Mouse (Mus musculus) Patski (cell line): ENCODE data around the gene Prpf38b. TPM values are rescaled to one million over a fixed set of nuclear protein-coding genes. Genes with fewer than 3 reads are reported as not detected.

ENCODE experiments used
- ATAC-seq: fragments of 100-300 bp; one replicate; pipeline ENCODE4 v1.8.0; 2021
- CTCF ChIA-PET: fragments of 350-600 bp; sonication (Branson Sonifier 250); formaldehyde crosslinking; loops from one replicate; lab custom pipeline; 2022; ENCODE audit warnings: inconsistent platforms; lab: Charles Lee
- POLR2A ChIA-PET: fragments of 350-600 bp; sonication (Branson Sonifier 250); formaldehyde crosslinking; loops from one replicate; lab custom pipeline; 2022; ENCODE audit warnings: antibody characterized with exemption, inconsistent platforms; lab: Charles Lee
- DNase-seq: peaks from one replicate; pipeline ENCODE4 v3.0.0-alpha.2; 2011; ENCODE audit warnings: low read depth, low spot score
- H3K27me3 ChIP-seq: fragments of 371-371 bp; one replicate; pipeline ENCODE4 v1.5.1; 2021
- CTCF ChIP-seq: fragments of 100-300 bp; IDR thresholded peaks from one replicate; pipeline ENCODE4 v1.5.1; 2021
- in situ Hi-C: fragments of 300-500 bp; cut with MboI; formaldehyde crosslinking; loops from 3 replicates; pipeline ENCODE4 v1.11.1; 2018; ENCODE audit warnings: low pct_unique_long_range_greater_than_20kb, mixed read lengths
- polyA plus RNA-seq: library from polyadenylated mRNA; unstranded; gene quantifications from one replicate; pipeline ENCODE4 v1.2.3, GENCODE M21; 2021

Gene Prpf38b
- polyA plus RNA-seq, 1 experiment from 2014 or later = 115 TPM

DNA sequence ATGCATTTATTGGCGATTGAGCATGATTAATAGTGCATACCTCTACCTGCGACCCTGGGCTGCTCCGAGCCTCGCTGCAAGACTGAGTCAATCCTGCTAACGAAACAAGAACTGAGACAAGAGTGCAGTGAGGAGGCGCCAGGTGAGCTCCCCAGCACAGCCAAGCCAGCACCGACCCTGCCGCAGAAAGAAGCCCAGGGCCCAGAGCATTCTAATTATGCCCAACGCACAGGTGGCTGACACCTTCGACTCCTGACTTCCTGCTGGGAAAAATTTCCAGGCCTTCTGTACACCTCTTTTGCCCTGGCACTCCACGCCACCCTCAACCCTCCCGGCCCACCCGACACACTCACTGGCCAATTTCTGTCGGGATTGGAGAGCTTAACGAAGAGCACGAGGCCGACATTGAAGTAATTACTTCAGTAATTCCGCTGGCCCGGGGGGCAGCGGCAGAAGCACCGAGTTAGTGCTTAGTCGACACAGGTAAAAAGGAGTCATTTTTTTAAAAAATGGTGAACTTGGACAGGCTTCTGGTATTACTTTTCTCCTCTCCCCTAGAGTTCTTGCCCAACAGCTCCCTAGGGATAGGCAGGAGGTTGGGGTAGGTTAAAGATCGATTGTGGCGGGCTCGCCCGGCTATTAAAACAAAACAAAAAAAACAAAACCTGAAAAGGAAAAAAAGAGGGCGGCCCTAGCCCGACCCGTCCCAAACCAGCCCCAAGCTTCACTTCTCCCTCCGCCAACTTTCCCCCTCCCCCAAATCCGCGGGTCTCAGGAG is 1.0 kb downstream of the Prpf38b start:
- CTCF ChIA-PET = interaction anchor here (0.7 to 3.3 kb wide), 13 partner anchors 8 to 152 kb away, joined by 3 to 12 read pairs (median 3); partner anchors contain the start of genes Fam102b and Stxbp3
- no peak for DNase-seq
- in situ Hi-C loops = no loop called here

GRCm38 (mm10) chr3:108902934-108903333 is 8.6 kb downstream of the Prpf38b start:
- ATAC-seq (no peak), DNase-seq (no peak)
- ChIA-PET CTCF (interaction anchor here (1.0 to 1.4 kb wide), 3 partner anchors 9 to 65 kb away, joined by 3 to 5 read pairs (median 3); partner anchors contain the start of gene Stxbp3), POLR2A (interaction anchor here (0.7 to 1.3 kb wide), 3 partner anchors 106 to 248 kb away, joined by 3 to 4 read pairs (median 4); no protein-coding TSS in a partner anchor)
- no peak for TF ChIP-seq CTCF
- H3K27me3 ChIP-seq = no peaks in the 10 kb centered on the region
- in situ Hi-C loops = loop anchor here (5.0 kb wide), 2 partner anchors 51 to 196 kb away; no protein-coding TSS in a partner anchor

More for the DNA sequence above, 1.0 kb downstream of the Prpf38b start:
- POLR2A ChIA-PET = interaction anchor here (0.5 to 2.1 kb wide), 6 partner anchors 52 to 117 kb away, joined by 4 to 13 read pairs (median 6); partner anchors contain the start of genes Fam102b and Stxbp3
- TF ChIP-seq CTCF = no peak
- no peaks in the 10 kb centered on the region for H3K27me3 ChIP-seq
- no peak for ATAC-seq

DNA sequence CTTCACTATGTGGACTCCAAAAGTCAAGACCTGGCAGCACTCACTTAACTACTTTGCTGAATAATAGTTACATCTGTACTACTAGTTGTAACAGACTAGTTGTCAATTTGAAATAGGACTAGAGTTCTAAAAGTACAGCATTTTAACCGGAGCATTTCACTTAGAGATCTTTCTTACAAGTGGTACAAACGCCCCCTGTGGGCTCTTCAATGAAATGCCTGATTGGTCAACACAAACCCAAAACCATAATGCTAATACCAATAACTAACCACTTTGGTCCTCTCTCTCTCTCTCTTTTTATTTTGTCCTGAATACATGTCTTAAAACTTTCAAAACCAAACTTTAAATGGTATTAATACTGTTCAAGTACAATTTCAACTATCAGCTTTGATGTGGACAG is 9.5 kb downstream of the Prpf38b start:
- DNase-seq = no peak
- in situ Hi-C loops = loop anchor here (5.0 kb wide), 2 partner anchors 50 to 195 kb away; no protein-coding TSS in a partner anchor

GRCm38 (mm10) chr3:108900681-108901080 is 10.8 kb downstream of the Prpf38b start:
- ATAC-seq (no peak), DNase-seq (no peak)
- H3K27me3 ChIP-seq = no peaks in the 10 kb centered on the region
- TF ChIP-seq CTCF = no peak
- POLR2A ChIA-PET = no interaction called here
- in situ Hi-C loops = loop anchor here (5.0 kb wide), 2 partner anchors 48 to 193 kb away; no protein-coding TSS in a partner anchor
- CTCF ChIA-PET = interaction anchor here (1.5 kb wide), 1 partner anchor 19 kb away, joined by 3 read pairs; no protein-coding TSS in a partner anchor

More for the DNA sequence above, 9.5 kb downstream of the Prpf38b start:
- TF ChIP-seq CTCF = no peak
- ChIA-PET CTCF (interaction anchor here (1.2 to 1.4 kb wide), 2 partner anchors 8 to 62 kb away, joined by 3 to 5 read pairs; partner anchors contain the start of gene Stxbp3), POLR2A (no interaction called here)
- H3K27me3 ChIP-seq = no peaks in the 10 kb centered on the region
- no peak for ATAC-seq

DNA sequence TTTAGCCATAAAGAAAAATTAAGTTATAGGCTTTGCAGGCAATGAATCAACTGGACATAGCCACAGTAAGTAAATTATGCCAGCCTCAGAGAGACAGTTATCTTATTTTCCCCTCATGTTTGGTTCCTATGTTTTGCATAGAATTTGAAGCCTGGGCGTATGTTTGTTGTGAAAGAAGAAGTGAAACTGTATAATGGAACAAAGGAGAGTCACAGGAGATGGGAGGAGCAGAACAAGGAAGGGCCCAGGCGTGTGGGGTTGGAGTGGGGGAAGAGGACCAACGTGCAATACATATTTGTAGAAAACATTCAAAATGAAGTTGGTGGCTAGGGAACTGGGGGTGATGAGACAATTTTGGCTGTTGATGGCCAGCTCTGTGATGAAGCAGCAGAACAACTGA is 11.4 kb downstream of the Prpf38b start:
- ATAC-seq (no peak), DNase-seq (no peak)
- ChIA-PET POLR2A (no interaction called here), CTCF (interaction anchor here (1.5 kb wide), 1 partner anchor 19 kb away, joined by 3 read pairs; no protein-coding TSS in a partner anchor)
- in situ Hi-C loops = loop anchor here (5.0 kb wide), 2 partner anchors 48 to 193 kb away; no protein-coding TSS in a partner anchor
- no peaks in the 10 kb centered on the region for H3K27me3 ChIP-seq
- no peak for TF ChIP-seq CTCF

DNA sequence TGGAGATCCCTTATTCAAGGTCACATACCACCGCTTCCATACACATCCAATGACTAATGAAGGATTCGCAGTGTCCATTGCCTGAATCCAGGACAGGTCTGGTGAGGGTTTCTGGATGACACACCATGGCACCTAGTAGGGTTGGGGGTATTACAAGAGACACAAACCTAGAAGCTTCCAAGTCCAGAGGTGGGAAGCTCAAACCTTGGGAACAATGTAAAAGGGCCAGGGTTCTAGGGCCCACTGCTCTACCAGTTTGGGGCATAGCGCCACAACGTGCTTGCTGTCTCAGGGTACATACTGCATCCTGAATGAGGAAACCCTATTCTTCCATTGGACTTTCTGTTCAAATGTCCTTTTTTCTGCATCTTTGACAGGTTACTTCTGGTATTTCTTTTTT is 12.9 kb downstream of the Prpf38b start:
- ATAC-seq = no peak
- in situ Hi-C loops = no loop called here

GRCm38 (mm10) chr3:108892914-108893313 is 18.6 kb downstream of the Prpf38b start:
- POLR2A ChIA-PET = no interaction called here
- DNase-seq (no peak), ATAC-seq (no peak)
- CTCF ChIA-PET = interaction anchor here (1.3 to 2.2 kb wide), 2 partner anchors 10 kb away, joined by 3 to 7 read pairs; no protein-coding TSS in a partner anchor
- TF ChIP-seq CTCF = no peak
- in situ Hi-C loops = no loop called here
- no peaks in the 10 kb centered on the region for H3K27me3 ChIP-seq

More for the DNA sequence above, 12.9 kb downstream of the Prpf38b start:
- TF ChIP-seq CTCF = no peak
- no peak for DNase-seq
- H3K27me3 ChIP-seq = no peaks in the 10 kb centered on the region
- ChIA-PET CTCF (interaction anchor here (1.1 to 1.3 kb wide), 2 partner anchors 8 to 15 kb away, joined by 3 to 4 read pairs; no protein-coding TSS in a partner anchor), POLR2A (interaction anchor here (0.7 kb wide), 1 partner anchor 34 kb away, joined by 4 read pairs; no protein-coding TSS in a partner anchor)

DNA sequence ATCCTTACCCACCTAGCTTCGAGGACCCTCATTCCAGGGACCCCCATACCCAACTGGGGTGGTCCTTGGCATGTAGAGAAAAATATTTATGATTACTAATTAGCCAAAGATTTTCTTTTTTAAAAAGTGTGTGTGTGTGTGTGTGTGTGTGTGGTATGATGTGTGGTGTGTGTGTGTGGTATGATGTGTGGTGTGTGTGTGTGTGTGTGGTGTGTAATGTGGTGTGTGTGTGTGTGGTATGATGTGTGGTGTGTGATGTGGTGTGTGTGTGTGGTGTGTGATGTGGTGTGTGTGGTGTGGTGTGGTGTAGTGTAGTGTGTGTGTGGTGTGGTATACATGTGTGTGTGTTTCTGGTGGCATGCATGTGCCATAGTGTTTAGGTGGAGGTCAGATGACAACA is 19.4 kb downstream of the Prpf38b start:
- ChIA-PET CTCF (no interaction called here), POLR2A (no interaction called here)
- in situ Hi-C loops = no loop called here
- no peak for ATAC-seq
- TF ChIP-seq CTCF = no peak
- no peaks in the 10 kb centered on the region for H3K27me3 ChIP-seq
- DNase-seq = no peak

DNA sequence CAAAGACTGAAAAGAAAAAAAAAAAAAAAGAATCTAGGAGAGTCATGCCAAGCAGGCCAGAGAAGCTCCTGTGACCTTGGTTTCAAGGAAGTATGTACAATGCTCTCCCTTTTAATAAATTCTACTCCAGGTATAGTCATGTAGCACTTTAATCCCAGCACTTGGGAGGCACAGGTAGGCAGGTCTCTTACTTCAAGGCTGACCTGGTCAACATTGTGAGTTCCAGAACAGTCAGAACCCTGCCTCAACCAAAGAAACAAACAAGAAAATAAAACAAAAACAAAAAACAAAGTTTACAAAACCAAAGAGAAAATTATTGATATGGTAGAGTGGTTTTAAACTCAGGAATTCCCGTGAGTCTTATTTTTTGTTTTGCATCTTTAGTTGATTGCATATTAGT is 21.6 kb downstream of the Prpf38b start, which contains the start of gene Fndc7:
Fndc7 (minus strand) TSS at position 101 of the 400 bp plus-strand sequence.
- no peak for ATAC-seq

GRCm38 (mm10) chr3:108887618-108887975 is 23.9 kb downstream of the Prpf38b start:
- ChIA-PET POLR2A (no interaction called here), CTCF (interaction anchor here (2.1 kb wide), 1 partner anchor 28 kb away, joined by 5 read pairs; no protein-coding TSS in a partner anchor)
- ATAC-seq (no peak), DNase-seq (no peak)
- in situ Hi-C loops = no loop called here
- no peak for TF ChIP-seq CTCF
- H3K27me3 ChIP-seq = no peaks in the 10 kb centered on the region

More for the DNA sequence above, 21.6 kb downstream of the Prpf38b start, which contains the start of gene Fndc7:
- POLR2A ChIA-PET = interaction anchor here (0.6 to 0.7 kb wide), 2 partner anchors 15 to 52 kb away, joined by 3 read pairs; no protein-coding TSS in a partner anchor
- H3K27me3 ChIP-seq = no peaks in the 10 kb centered on the region
- in situ Hi-C loops = no loop called here
- TF ChIP-seq CTCF = no peak
- no peak for DNase-seq
- CTCF ChIA-PET = interaction anchor here (1.1 to 1.7 kb wide), 2 partner anchors 32 to 49 kb away, joined by 3 to 4 read pairs; no protein-coding TSS in a partner anchor
